Mouse (Mus musculus): Measurements from ENCODE around the gene Crx. TPM values are rescaled to one million over a fixed set of nuclear protein-coding genes. Genes with fewer than 3 reads are reported as not detected.

The Crx gene
- polyA plus RNA-seq, 1 experiment from 2014 or later, result not detected

- Histone ChIP-seq H3K4me2 (ENCODE audit: low read length) (no peak overlapping the region), H3K27ac (ENCODE audit: low read length) (no peak overlapping the region), H3K27me3 (replicated peaks; ENCODE audit: control insufficient read depth, insufficient read depth, low read length) (no peaks in the 10 kb centered on the region), H3K9ac (replicated peaks; ENCODE audit: low read depth, low read length) (no peak overlapping the region), H3K36me3 (ENCODE audit: control insufficient read depth, insufficient read depth) (no peaks in the 10 kb centered on the region), H3K4me3 (replicated peaks; ENCODE audit: low read length) (no peak overlapping the region), H3K4me1 (replicated peaks; ENCODE audit: control insufficient read depth, insufficient read depth, low read length) (0 out of 2 replicates have a peak, but pooled peaks cover 3% of the 10 kb centered on the region), H3K9me3 (ENCODE audit: control insufficient read depth, low read length) (no peaks in the 10 kb centered on the region)
- WGBS, result 88% methylated on average over 2 of the region's 2 CpGs
- ATAC-seq, result no peak
These were observed 4.4 kb upstream of the Crx start for GRCm38 (mm10) chr7:15884127-15884526.

- Histone ChIP-seq H3K36me3 (ENCODE audit: control insufficient read depth, insufficient read depth) (no peaks in the 10 kb centered on the region), H3K27me3 (replicated peaks; ENCODE audit: control insufficient read depth, insufficient read depth, low read length) (no peaks in the 10 kb centered on the region), H3K9me3 (ENCODE audit: control insufficient read depth, low read length) (no peaks in the 10 kb centered on the region), H3K9ac (replicated peaks; ENCODE audit: low read depth, low read length) (no peak within 1 kb of the TSS; the same call in 1 of the 2 replicates), H3K4me2 (ENCODE audit: low read length) (no peak within 1 kb of the TSS), H3K4me1 (replicated peaks; ENCODE audit: control insufficient read depth, insufficient read depth, low read length) (0 out of 2 replicates have a peak, but pooled peaks cover 3% of the 10 kb centered on the region), H3K27ac (ENCODE audit: low read length) (no peak within 1 kb of the TSS), H3K4me3 (replicated peaks; ENCODE audit: low read length) (no peak within 1 kb of the TSS)
- ATAC-seq, result no peak
- 87% methylated on average over 2 of the region's 2 CpGs for WGBS
These were observed 2.5 kb upstream of the Crx start, which contains the start of gene Crxos for GRCm38 (mm10) chr7:15882317-15882716. Crxos (plus strand) TSS chr7:15882617.

GRCm38 (mm10) chr7:15881831-15882230, 2.1 kb upstream of the Crx start:
- WGBS, result 44% methylated on average over 3 of the region's 3 CpGs
- ATAC-seq, result no peak

GRCm38 (mm10) chr7:15881388-15881787, 1.6 kb upstream of the Crx start:
- Histone ChIP-seq H3K4me3 (replicated peaks; ENCODE audit: low read length) (no peak overlapping the region), H3K9me3 (ENCODE audit: control insufficient read depth, low read length) (no peaks in the 10 kb centered on the region), H3K9ac (replicated peaks; ENCODE audit: low read depth, low read length) (no peak overlapping the region; the same call in 1 of the 2 replicates), H3K36me3 (ENCODE audit: control insufficient read depth, insufficient read depth) (no peaks in the 10 kb centered on the region), H3K27me3 (replicated peaks; ENCODE audit: control insufficient read depth, insufficient read depth, low read length) (no peaks in the 10 kb centered on the region), H3K4me2 (ENCODE audit: low read length) (no peak overlapping the region), H3K27ac (ENCODE audit: low read length) (no peak overlapping the region), H3K4me1 (replicated peaks; ENCODE audit: control insufficient read depth, insufficient read depth, low read length) (0 out of 2 replicates have a peak, but pooled peaks cover 3% of the 10 kb centered on the region)
- no peak for ATAC-seq
- 3% methylated on average over 7 of the region's 7 CpGs for WGBS

More at GRCm38 (mm10) chr7:15881831-15882230, 2.1 kb upstream of the Crx start:
- Histone ChIP-seq H3K9ac (replicated peaks; ENCODE audit: low read depth, low read length) (no peak overlapping the region), H3K36me3 (ENCODE audit: control insufficient read depth, insufficient read depth) (no peaks in the 10 kb centered on the region), H3K4me2 (ENCODE audit: low read length) (no peak overlapping the region), H3K4me3 (replicated peaks; ENCODE audit: low read length) (no peak overlapping the region), H3K9me3 (ENCODE audit: control insufficient read depth, low read length) (no peaks in the 10 kb centered on the region), H3K4me1 (replicated peaks; ENCODE audit: control insufficient read depth, insufficient read depth, low read length) (0 out of 2 replicates have a peak, but pooled peaks cover 3% of the 10 kb centered on the region), H3K27ac (ENCODE audit: low read length) (no peak overlapping the region), H3K27me3 (replicated peaks; ENCODE audit: control insufficient read depth, insufficient read depth, low read length) (no peaks in the 10 kb centered on the region)

- Histone ChIP-seq H3K9me3 (ENCODE audit: control insufficient read depth, low read length) (no peaks in the 10 kb centered on the region), H3K4me2 (ENCODE audit: low read length) (no peak overlapping the region), H3K27ac (ENCODE audit: low read length) (no peak overlapping the region), H3K4me3 (replicated peaks; ENCODE audit: low read length) (no peak overlapping the region), H3K36me3 (ENCODE audit: control insufficient read depth, insufficient read depth) (no peaks in the 10 kb centered on the region), H3K4me1 (replicated peaks; ENCODE audit: control insufficient read depth, insufficient read depth, low read length) (no peaks in the 10 kb centered on the region), H3K27me3 (replicated peaks; ENCODE audit: control insufficient read depth, insufficient read depth, low read length) (no peaks in the 10 kb centered on the region), H3K9ac (replicated peaks; ENCODE audit: low read depth, low read length) (no peak overlapping the region)
- 56% methylated on average over 4 of the region's 4 CpGs for WGBS
- no peak for ATAC-seq
These were observed 15.7 kb downstream of the Crx start for GRCm38 (mm10) chr7:15864104-15864503.

- no peaks in the 10 kb centered on the region for H3K36me3 ChIP-seq (ENCODE audit: control insufficient read depth, insufficient read depth)
- no peak overlapping the region for H3K4me3 ChIP-seq (replicated peaks; ENCODE audit: low read length)
- H3K9me3 ChIP-seq (ENCODE audit: control insufficient read depth, low read length), result no peaks in the 10 kb centered on the region
- H3K9ac ChIP-seq (replicated peaks; ENCODE audit: low read depth, low read length), result no peak overlapping the region
- no peak overlapping the region for H3K4me2 ChIP-seq (ENCODE audit: low read length)
- ATAC-seq, result no peak
- no peaks in the 10 kb centered on the region for H3K4me1 ChIP-seq (replicated peaks; ENCODE audit: control insufficient read depth, insufficient read depth, low read length)
- H3K27ac ChIP-seq (ENCODE audit: low read length), result no peak overlapping the region
- 39% methylated on average over 2 of the region's 2 CpGs for WGBS
- no peaks in the 10 kb centered on the region for H3K27me3 ChIP-seq (replicated peaks; ENCODE audit: control insufficient read depth, insufficient read depth, low read length)
These were observed 20.1 kb downstream of the Crx start for GRCm38 (mm10) chr7:15859657-15860056.

GRCm38 (mm10) chr7:15839578-15839977, 40.2 kb downstream of the Crx start, which contains the start of gene Obox6:
Obox6 (minus strand) TSS chr7:15839678.
- no peak for ATAC-seq
- no peaks in the 10 kb centered on the region for H3K4me1 ChIP-seq (replicated peaks; ENCODE audit: control insufficient read depth, insufficient read depth, low read length)
- H3K27me3 ChIP-seq (replicated peaks; ENCODE audit: control insufficient read depth, insufficient read depth, low read length), result no peaks in the 10 kb centered on the region
- no peak within 1 kb of the TSS for H3K27ac ChIP-seq (ENCODE audit: low read length)
- no peak within 1 kb of the TSS for H3K4me3 ChIP-seq (replicated peaks; ENCODE audit: low read length)
- H3K9ac ChIP-seq (replicated peaks; ENCODE audit: low read depth, low read length), result no peak within 1 kb of the TSS
- H3K9me3 ChIP-seq (ENCODE audit: control insufficient read depth, low read length), result 0 out of 2 replicates have a peak, but pooled peaks cover 6% of the 10 kb centered on the region
- H3K4me2 ChIP-seq (ENCODE audit: low read length), result no peak within 1 kb of the TSS
- H3K36me3 ChIP-seq (ENCODE audit: control insufficient read depth, insufficient read depth), result no peaks in the 10 kb centered on the region
- 94% methylated on average over 3 of the region's 3 CpGs for WGBS

Other genes starting within 250 kb of the Crx start
- not detected in 2 replicates for gene Obox3, start 240.1 kb downstream of the Crx start, polyA plus RNA-seq (2015; fragmentation: Nextera tagmentation; extraction: Ambion mirVana)
- gene Obox5, start 129.8 kb downstream of the Crx start, polyA plus RNA-seq (2015; fragmentation: Nextera tagmentation; extraction: Ambion mirVana), result not detected in 2 replicates
- gene Obox6, start 40.3 kb downstream of the Crx start, polyA plus RNA-seq (2015; fragmentation: Nextera tagmentation; extraction: Ambion mirVana), result not detected in 2 replicates
- gene Crxos, start 2.6 kb upstream of the Crx start, polyA plus RNA-seq (2015; fragmentation: Nextera tagmentation; extraction: Ambion mirVana), result not detected in 2 replicates
- gene Selenow, start 42.4 kb upstream of the Crx start, polyA plus RNA-seq (2015; fragmentation: Nextera tagmentation; extraction: Ambion mirVana), result 1,473 and 1,544 TPM in 2 replicates
- gene Nop53, start 66.1 kb upstream of the Crx start, polyA plus RNA-seq (2015; fragmentation: Nextera tagmentation; extraction: Ambion mirVana), result 139 and 141 TPM in 2 replicates
- 5.4 and 5.6 TPM in 2 replicates for gene Ehd2, start 87.6 kb upstream of the Crx start, polyA plus RNA-seq (2015; fragmentation: Nextera tagmentation; extraction: Ambion mirVana)
- gene Bicra, start 168.0 kb upstream of the Crx start, polyA plus RNA-seq (2015; fragmentation: Nextera tagmentation; extraction: Ambion mirVana), result 9.0 and 11.2 TPM in 2 replicates
- gene Zfp541, start 181.8 kb upstream of the Crx start, polyA plus RNA-seq (2015; fragmentation: Nextera tagmentation; extraction: Ambion mirVana), result 0.14 TPM in 1 of 2 replicates, not detected in the other
- 197 and 220 TPM in 2 replicates for gene Napa, start 218.5 kb upstream of the Crx start, polyA plus RNA-seq (2015; fragmentation: Nextera tagmentation; extraction: Ambion mirVana)
- 40.9 and 53.2 TPM in 2 replicates for gene Kptn, start 239.9 kb upstream of the Crx start, polyA plus RNA-seq (2015; fragmentation: Nextera tagmentation; extraction: Ambion mirVana)
- 0.72 and 1.1 TPM in 2 replicates for gene Slc8a2, start 249.9 kb upstream of the Crx start, polyA plus RNA-seq (2015; fragmentation: Nextera tagmentation; extraction: Ambion mirVana)